Mouse (Mus musculus) CH12.LX (cell line): ENCODE data around the gene Fam221b. TPM values are rescaled to one million over a fixed set of nuclear protein-coding genes. Genes with fewer than 3 reads are reported as not detected.
A peak's percentile ranks its signal among the peaks of the same experiment; 100 is the strongest.

ENCODE experiments used
- DNase-seq: peaks from one replicate; pipeline ENCODE4 v3.0.0-alpha.2; 2013; ENCODE audit errors: extremely low read depth
- H3K27ac ChIP-seq: 2 replicates; pipeline ENCODE4 v1.5.1; 2012; ENCODE audit warnings: low read depth, mild to moderate bottlenecking, control low read depth, moderate library complexity; ENCODE audit not compliant: insufficient read depth
- H3K27me3 ChIP-seq: replicated peaks from 2 replicates; pipeline ENCODE3; 2012; ENCODE audit warnings: inconsistent platforms
- H3K36me3 ChIP-seq, 2 experiments: replicated peaks in 1 of 2; 2 replicates each; pipeline versions ENCODE3 to v1.6.1; 2012; ENCODE audit warnings: inconsistent platforms in 1 of 2, low read length in 1 of 2, mild to moderate bottlenecking in 1 of 2, mixed read lengths in 1 of 2, moderate library complexity in 1 of 2; ENCODE audit not compliant: control insufficient read depth in 1 of 2, insufficient read depth in 1 of 2
- H3K4me1 ChIP-seq, 2 experiments: 2 replicates each; pipeline ENCODE4 v1.6.1; 2012; ENCODE audit warnings: inconsistent platforms in 1 of 2, moderate library complexity in 1 of 2; ENCODE audit not compliant: insufficient read depth in 2 of 2, control insufficient read depth in 1 of 2
- H3K4me2 ChIP-seq: 2 replicates; pipeline ENCODE4 v1.6.1; 2012; ENCODE audit warnings: low read depth, mild to moderate bottlenecking, control low read depth; ENCODE audit not compliant: poor library complexity, insufficient read depth, severe bottlenecking
- H3K4me3 ChIP-seq, 3 experiments: fragments of 150-350 bp in 1 of 3; sonication (generic) in 1 of 3; replicated peaks in 1 of 3; 2 replicates each; pipeline versions ENCODE3 to v1.5.1; 2011 to 2012; ENCODE audit warnings: low read depth in 2 of 3, low read length in 2 of 3, mild to moderate bottlenecking in 2 of 3, moderate library complexity in 2 of 3, control low read depth in 1 of 3, improper control_type of control experiment in 1 of 3, inconsistent platforms in 1 of 3, mixed read lengths in 1 of 3; ENCODE audit not compliant: poor library complexity in 1 of 3
- H3K79me2 ChIP-seq: replicated peaks from 2 replicates; pipeline ENCODE4 v1.6.1; 2012; ENCODE audit warnings: mild to moderate bottlenecking, moderate library complexity; ENCODE audit not compliant: control insufficient read depth, poor library complexity, insufficient read depth, severe bottlenecking; ENCODE audit errors: extremely low read depth
- H3K9ac ChIP-seq: 2 replicates; pipeline ENCODE4 v1.6.1; 2012; ENCODE audit warnings: low read depth, mild to moderate bottlenecking, control low read depth, moderate library complexity; ENCODE audit not compliant: insufficient read depth
- H3K9me3 ChIP-seq: replicated peaks from 2 replicates; pipeline ENCODE3; 2012; ENCODE audit warnings: low read length, inconsistent platforms, mixed read lengths
- CHD1 ChIP-seq: IDR thresholded peaks from 2 replicates; pipeline ENCODE4 v1.6.1; 2012; ENCODE audit warnings: low read depth, low read length, improper control_type of control experiment, inconsistent platforms
- ELF1 ChIP-seq: IDR thresholded peaks from 2 replicates; pipeline ENCODE4 v1.6.1; 2014; ENCODE audit warnings: low read depth, mild to moderate bottlenecking, inconsistent platforms, low read length, improper control_type of control experiment
- EP300 ChIP-seq: IDR thresholded peaks from 2 replicates; pipeline ENCODE4 v1.6.1; 2011; ENCODE audit warnings: low read length, improper control_type of control experiment
- HCFC1 ChIP-seq: IDR thresholded peaks from 2 replicates; pipeline ENCODE4 v1.6.1; 2012; ENCODE audit warnings: low read depth, mild to moderate bottlenecking, inconsistent platforms, low read length, improper control_type of control experiment
- KAT2A ChIP-seq: IDR thresholded peaks from 2 replicates; pipeline ENCODE4 v1.6.1; 2012; ENCODE audit warnings: low read length, improper control_type of control experiment, inconsistent platforms; ENCODE audit not compliant: insufficient replicate concordance
- MAFK ChIP-seq: IDR thresholded peaks from 2 replicates; pipeline ENCODE4 v1.6.1; 2011; ENCODE audit warnings: low read length, improper control_type of control experiment; ENCODE audit not compliant: insufficient replicate concordance
- NRF1 ChIP-seq: IDR thresholded peaks from 2 replicates; pipeline ENCODE4 v1.6.1; 2014; ENCODE audit warnings: low read depth, mild to moderate bottlenecking, inconsistent platforms, low read length, improper control_type of control experiment, moderate library complexity
- PAX5 ChIP-seq: IDR thresholded peaks from 2 replicates; pipeline ENCODE4 v1.6.1; 2012; ENCODE audit warnings: low read length, inconsistent platforms, mixed read lengths
- RCOR1 ChIP-seq: conservative IDR thresholded peaks from 2 replicates; pipeline ENCODE4 v1.6.1; 2012; ENCODE audit warnings: low read depth, mild to moderate bottlenecking, inconsistent platforms, low read length, improper control_type of control experiment
- SIN3A ChIP-seq: IDR thresholded peaks from 2 replicates; pipeline ENCODE4 v1.6.1; 2012; ENCODE audit warnings: low read length, improper control_type of control experiment, inconsistent platforms
- UBTF ChIP-seq: IDR thresholded peaks from 2 replicates; pipeline ENCODE4 v1.6.1; 2012; ENCODE audit warnings: low read depth, mild to moderate bottlenecking, inconsistent platforms, low read length, improper control_type of control experiment, moderate library complexity
- ZKSCAN1 ChIP-seq: IDR thresholded peaks from 2 replicates; pipeline ENCODE4 v1.6.1; 2012; ENCODE audit warnings: low read depth, inconsistent platforms, low read length, improper control_type of control experiment, borderline replicate concordance
- ZMIZ1 ChIP-seq: IDR thresholded peaks from 2 replicates; pipeline ENCODE4 v1.6.1; 2012; ENCODE audit warnings: low read depth, mild to moderate bottlenecking, inconsistent platforms, low read length, improper control_type of control experiment
- ZNF384 ChIP-seq: IDR thresholded peaks from 2 replicates; pipeline ENCODE4 v1.6.1; 2012; ENCODE audit warnings: low read depth, low read length, improper control_type of control experiment, inconsistent platforms
- dilution Hi-C: fragments of 300-500 bp; cut with MboI; formaldehyde crosslinking; loops from 2 replicates; pipeline ENCODE4 v1.14.3; 2020; ENCODE audit warnings: low sequenced_read_pairs; ENCODE audit not compliant: extremely low pct_unique_long_range_greater_than_20kb, extremely low pct_ligation_motif_present
- in situ Hi-C: fragments of 300-500 bp; cut with MboI; formaldehyde crosslinking; loops from 3 replicates; pipeline ENCODE4 v1.14.3; 2019; ENCODE audit warnings: low sequenced_read_pairs, low pct_ligation_motif_present, low pct_unique_long_range_greater_than_20kb, mixed read lengths
- polyA plus RNA-seq: library from polyadenylated mRNA; unstranded; fragments of >175 nt; gene quantifications from 2 replicates; pipeline ENCODE4 v1.2.1, GENCODE M21; 2012; ENCODE audit warnings: low read depth; ENCODE audit not compliant: insufficient read length
- total RNA-seq, 2 experiments: library from RNA; depleted of rRNA; stranded (reverse); fragments of 300-350 nt in 1 of 2; fragments of >200 nt in 1 of 2; gene quantifications; 2 replicates each; pipeline ENCODE4 v1.2.3; 2012 to 2014

Gene Fam221b
- total and polyA plus RNA-seq, 3 experiments = 0.07 to 6.3 TPM; not detected in 1

DNA sequence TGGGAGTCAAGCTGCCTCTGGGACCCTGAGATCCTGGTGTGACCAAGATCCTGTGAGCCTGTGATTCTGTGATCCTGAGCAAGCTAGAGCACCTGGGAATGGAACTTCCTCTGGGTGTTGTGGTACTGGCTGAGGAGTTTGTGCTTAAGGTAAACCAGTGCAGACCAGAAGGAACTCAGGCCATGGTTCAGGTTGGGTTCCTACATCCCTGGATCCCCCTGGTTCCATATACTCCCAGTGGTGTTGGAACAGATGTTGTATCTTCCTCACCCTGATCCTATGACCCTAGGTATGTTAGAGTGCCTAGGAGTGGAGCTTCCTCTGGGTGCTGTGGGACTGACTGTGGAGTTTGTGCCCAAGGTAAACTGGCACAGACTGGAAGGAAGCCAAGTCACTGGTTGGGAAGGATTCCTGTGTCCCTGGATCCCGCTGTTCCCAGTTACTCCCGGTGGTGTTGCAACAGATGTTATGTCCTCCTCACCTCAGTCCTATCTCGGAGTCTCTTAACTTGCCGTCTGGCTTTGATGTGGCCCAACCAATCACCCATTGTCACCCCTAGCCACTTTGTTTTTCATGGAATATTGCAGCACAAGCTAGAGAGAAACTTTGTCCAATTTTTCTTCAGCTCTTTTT, 48.7 kb downstream of the Fam221b start:
- Histone ChIP-seq H3K27ac (no peak overlapping the region), H3K9me3 (peaks cover 23% of the 10 kb centered on the region), H3K79me2 (no peaks in the 10 kb centered on the region), H3K4me1 (no peaks in the 10 kb centered on the region), H3K36me3 (no peaks in the 10 kb centered on the region), H3K4me3 (no peak overlapping the region), H3K9ac (no peak overlapping the region), H3K27me3 (peaks cover 29% of the 10 kb centered on the region), H3K4me2 (no peak overlapping the region)
- dilution Hi-C loops = no loop called here
- no peak for DNase-seq
- in situ Hi-C loops = loop anchor here (10.0 kb wide), 1 partner anchor 95 kb away; the partner anchor contains the start of gene Olfr71
- TF ChIP-seq RCOR1 (no peak), SIN3A (no peak), CHD1 (no peak)

DNA sequence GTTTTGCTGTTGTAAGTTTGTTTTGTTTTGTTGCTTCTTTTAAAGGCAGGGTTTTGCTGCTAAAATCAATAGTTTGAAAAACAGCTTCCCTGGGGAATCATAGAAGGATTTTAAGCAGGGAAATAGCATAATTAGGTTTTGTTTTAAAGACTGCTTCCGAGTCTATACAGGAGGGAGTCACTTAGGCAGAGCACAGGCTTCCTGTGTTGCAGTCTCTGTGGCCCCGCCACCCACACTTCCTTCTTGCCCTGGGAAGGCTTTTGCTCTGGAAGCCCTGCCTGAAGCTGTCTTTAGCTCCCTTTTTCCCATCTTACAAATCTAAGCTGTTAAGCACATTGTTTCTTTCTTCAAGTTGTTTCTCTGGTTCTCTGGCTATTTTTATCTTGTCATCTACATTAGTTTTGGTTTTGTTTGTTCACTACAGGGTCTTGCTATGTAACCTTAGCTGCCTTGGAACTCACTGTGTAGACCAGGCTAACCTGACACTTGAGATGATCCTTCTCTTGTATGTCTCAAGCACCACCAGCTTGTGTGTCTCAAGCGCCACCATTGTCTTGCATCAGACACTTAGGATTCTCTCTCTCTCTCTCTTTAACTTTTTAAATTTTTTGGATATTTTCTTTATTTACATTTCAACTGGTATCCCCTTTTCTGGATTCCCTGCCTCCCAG, 55.8 kb downstream of the Fam221b start:
- H3K9ac ChIP-seq = no peak overlapping the region
- H3K36me3 ChIP-seq = no peaks in the 10 kb centered on the region
- H3K27ac ChIP-seq = no peak overlapping the region
- H3K79me2 ChIP-seq = no peaks in the 10 kb centered on the region
- in situ Hi-C loops (no loop called here), dilution Hi-C loops (no loop called here)
- H3K4me3 ChIP-seq = no peak overlapping the region
- 0 out of 2 replicates have a peak overlapping the region, but pooled peaks have one; percentile 1 for H3K4me2 ChIP-seq
- no peaks in the 10 kb centered on the region for H3K4me1 ChIP-seq
- TF ChIP-seq ZKSCAN1 = no peak
- no peak for TF ChIP-seq PAX5
- no peak for TF ChIP-seq ZNF384
- peak; percentile 64 for TF ChIP-seq HCFC1
- TF ChIP-seq KAT2A = no peak
- TF ChIP-seq ZMIZ1 = no peak
- peak; percentile 74 for TF ChIP-seq ELF1
- no peak for TF ChIP-seq EP300
- no peak for TF ChIP-seq NRF1
- TF ChIP-seq, all 38 proteins: peak for 2
- no peaks in the 10 kb centered on the region for H3K9me3 ChIP-seq
- H3K27me3 ChIP-seq = peaks cover 30% of the 10 kb centered on the region
- no peak for DNase-seq

DNA sequence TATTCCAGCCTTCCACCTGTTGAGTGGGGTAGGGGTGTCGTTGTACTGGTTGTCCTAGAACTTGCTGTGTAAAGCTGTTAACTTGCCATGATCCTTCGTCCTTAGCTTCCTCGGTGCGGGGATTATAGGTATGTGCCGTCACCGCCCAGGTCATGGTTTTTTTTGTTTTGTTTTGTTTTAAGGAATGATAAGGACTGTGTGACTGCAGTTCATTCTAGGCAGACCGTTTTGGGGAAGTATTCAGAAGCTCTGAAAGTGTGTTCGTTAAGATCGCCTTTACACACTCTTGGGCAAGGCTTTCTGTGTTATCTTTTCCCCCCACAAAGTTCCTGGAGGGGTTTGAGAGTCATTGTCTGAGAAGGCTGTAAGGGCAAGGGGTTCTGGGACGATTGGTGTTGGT, 56.4 kb downstream of the Fam221b start:
- Histone ChIP-seq H3K4me2 (no peak overlapping the region), H3K9ac (no peak overlapping the region), H3K27me3 (peaks cover 30% of the 10 kb centered on the region), H3K79me2 (no peaks in the 10 kb centered on the region), H3K9me3 (no peaks in the 10 kb centered on the region), H3K4me3 (no peak overlapping the region), H3K27ac (no peak overlapping the region), H3K36me3 (no peaks in the 10 kb centered on the region), H3K4me1 (no peaks in the 10 kb centered on the region)
- no peak for DNase-seq
- in situ Hi-C loops (no loop called here), dilution Hi-C loops (no loop called here)
- no peak for TF ChIP-seq UBTF
- TF ChIP-seq MAFK = no peak
- TF ChIP-seq ELF1 = no peak
- TF ChIP-seq ZKSCAN1 = no peak
